Mouse (Mus musculus) kidney, adult 9 months (tissue): ENCODE data around the gene Sla2.
"Not testable (repeated sequence)": the region's sequence is repeated elsewhere in the genome, so short reads cannot be mapped to it uniquely, and the experiment has no call there.

Experiments used
- DNase-seq: peaks from one replicate; pipeline ENCODE4 v3.0.0; 2022

The Sla2 gene

GRCm38 (mm10) chr2:156838839-156839238, 48.2 kb downstream of the Sla2 start:
- DNase-seq = no peak

GRCm38 (mm10) chr2:156834336-156834735, 52.7 kb downstream of the Sla2 start:
- DNase-seq = no peak

GRCm38 (mm10) chr2:156825128-156825527, 61.9 kb downstream of the Sla2 start:
- DNase-seq = not testable (repeated sequence)
